8 mouse cellular contexts compared by ENCODE assay signal in the genomic region with DNA sequence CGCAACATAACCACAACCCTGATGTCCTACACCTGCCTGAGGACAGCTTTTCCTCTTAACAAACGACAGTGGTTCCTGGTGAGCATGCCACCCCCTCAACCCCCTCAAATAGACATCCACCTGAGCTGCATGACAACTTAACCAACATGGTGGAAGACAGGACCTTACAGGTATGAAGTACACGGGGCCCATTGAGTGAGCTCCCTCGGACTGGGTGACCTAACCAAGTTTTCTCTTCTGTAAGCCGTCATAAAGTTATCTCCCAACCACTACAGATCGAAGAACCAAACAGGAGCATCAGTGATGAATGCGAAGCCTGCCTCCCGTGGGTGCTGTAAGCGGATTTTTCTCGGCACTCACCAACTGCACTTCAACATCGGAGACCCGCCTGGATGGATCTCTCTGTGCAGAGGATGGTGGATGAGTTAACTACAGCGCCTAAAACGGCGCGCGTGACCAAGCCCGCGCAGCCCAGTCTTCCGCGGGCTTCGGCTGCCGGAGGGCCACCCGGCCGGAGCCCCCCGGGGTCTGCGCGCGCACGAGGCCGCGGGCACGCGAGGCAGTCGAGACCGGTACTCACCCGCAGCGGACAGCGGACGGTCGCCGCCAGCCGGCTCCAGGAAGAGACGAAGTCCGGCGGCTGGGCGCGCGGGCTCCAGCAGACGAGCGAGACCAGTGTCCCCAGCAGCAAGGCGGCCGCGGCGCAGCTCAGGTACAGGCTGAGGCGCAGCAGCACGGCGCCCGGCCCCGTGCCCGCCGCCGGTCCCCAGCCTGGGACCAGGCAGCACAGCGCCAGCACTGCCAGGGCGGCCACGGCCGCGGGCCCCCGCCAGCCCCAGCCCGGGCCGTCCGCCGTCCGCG. TPM values are rescaled to one million over a fixed set of nuclear protein-coding genes. Genes with fewer than 3 reads are reported as not detected.
DNase-seq lines count a peak whose midpoint lies in the region; ATAC-seq and TF ChIP-seq lines count a peak whose summit lies in the region.

A gene (plus strand): TSS at position 570 of the 861 bp plus-strand sequence.

- no peak for TF ChIP-seq POLR2A in embryonic fibroblast, embryonic 13.5 days (IDR thresholded peaks at IDR 0.05; ENCODE audit: low read depth, low read length)
- no peak for TF ChIP-seq POLR2A in lung, adult 2 months (IDR thresholded peaks at IDR 0.05; ENCODE audit: borderline replicate concordance, extremely low read depth, low read depth, low read length)

- no peak within 1 kb of the TSS for H3K27ac ChIP-seq in embryonic fibroblast, embryonic 13.5 days (ENCODE audit: insufficient read depth, low read length)
- H3K27ac ChIP-seq in heart, embryonic 13.5 days (replicated peaks), result peak within 1 kb of the TSS; percentile 68
- H3K27ac ChIP-seq in kidney, postnatal 0 days, result peak within 1 kb of the TSS; percentile 42

- peak; percentile 50 to 70 for DNase-seq in adrenal gland, postnatal 36 days
- peak; percentile 55 for DNase-seq in kidney, postnatal 0 days (ENCODE audit: low spot score)
- DNase-seq in lung, adult 2 months, result peak; percentile 59
- peak; percentile 31 for DNase-seq in thymus, postnatal 0 days (ENCODE audit: low spot score)

- 1% methylated on average over 62 of the region's 75 CpGs for WGBS in heart, embryonic 13.5 days
- under 1% methylated on average over 71 of the region's 75 CpGs for WGBS in kidney, postnatal 0 days
- WGBS in lung, adult 2 months, result 2% methylated on average over 69 of the region's 75 CpGs

- no peaks in the 10 kb centered on the region for H3K9me3 ChIP-seq in heart, embryonic 13.5 days
- H3K9me3 ChIP-seq in kidney, postnatal 0 days (replicated peaks; ENCODE audit: low read length), result no peaks in the 10 kb centered on the region

- H3K4me2 ChIP-seq in heart, embryonic 13.5 days, result peak within 1 kb of the TSS; percentile 77
- H3K4me2 ChIP-seq in kidney, postnatal 0 days (ENCODE audit: low read length), result peak within 1 kb of the TSS; percentile 79

- peak within 1 kb of the TSS; percentile 96 for H3K9ac ChIP-seq in heart, embryonic 13.5 days
- peak within 1 kb of the TSS; percentile 79 for H3K9ac ChIP-seq in kidney, postnatal 0 days (ENCODE audit: low read depth, low read length)

- peak within 1 kb of the TSS; percentile 88 for H3K4me3 ChIP-seq in embryonic fibroblast, embryonic 13.5 days (ENCODE audit: insufficient read depth, low read length)
- peak within 1 kb of the TSS; percentile 91 for H3K4me3 ChIP-seq in heart, embryonic 13.5 days
- H3K4me3 ChIP-seq in kidney, postnatal 0 days (replicated peaks; ENCODE audit: low read depth, low read length), result peak within 1 kb of the TSS; percentile 83
- H3K4me3 ChIP-seq in lung, adult 2 months (replicated peaks; ENCODE audit: extremely low read depth, low read depth, low read length), result peak within 1 kb of the TSS; percentile 86

- H3K27me3 ChIP-seq in heart, embryonic 13.5 days (replicated peaks), result peaks cover 17% of the 10 kb centered on the region
- no peaks in the 10 kb centered on the region for H3K27me3 ChIP-seq in kidney, postnatal 0 days (ENCODE audit: insufficient read depth, low read length)

- no peaks in the 10 kb centered on the region for H3K36me3 ChIP-seq in heart, embryonic 13.5 days
- no peaks in the 10 kb centered on the region for H3K36me3 ChIP-seq in kidney, postnatal 0 days (ENCODE audit: insufficient read depth, low read length)

- TF ChIP-seq CTCF in embryonic fibroblast, embryonic 13.5 days (IDR thresholded peaks at IDR 0.05; ENCODE audit: borderline replicate concordance, insufficient read depth, low read length), result no peak
- TF ChIP-seq CTCF in kidney, postnatal 0 days (IDR thresholded peaks at IDR 0.05; ENCODE audit: low read depth), result no peak
- no peak for TF ChIP-seq CTCF in lung, adult 2 months (IDR thresholded peaks at IDR 0.05; ENCODE audit: insufficient read depth, low read length)

- peaks cover 4% of the 10 kb centered on the region; the same call in 1 of the 2 replicates for H3K4me1 ChIP-seq in embryonic fibroblast, embryonic 13.5 days (ENCODE audit: control insufficient read depth, insufficient read depth, low read length)
- H3K4me1 ChIP-seq in heart, embryonic 13.5 days, result peaks cover 35% of the 10 kb centered on the region
- H3K4me1 ChIP-seq in kidney, postnatal 0 days (replicated peaks; ENCODE audit: insufficient read depth, low read length), result no peaks in the 10 kb centered on the region
- no peaks in the 10 kb centered on the region; the same call in 1 of the 2 replicates for H3K4me1 ChIP-seq in lung, adult 2 months (ENCODE audit: control insufficient read depth, insufficient read depth, low read length)

- ATAC-seq in CD4-positive, CD25-positive, alpha-beta regulatory T cell, adult 4 months, result peak; percentile 27
- peak; percentile 62 for ATAC-seq in heart, embryonic 13.5 days (ENCODE audit: extremely low read depth, insufficient number of reproducible peaks, low FRiP score, low TSS enrichment)
- ATAC-seq in kidney, postnatal 0 days (replicated peaks; ENCODE audit: low FRiP score, low read depth), result peak; percentile 75
- peak; percentile 18; the same call in 1 of the 2 replicates for ATAC-seq in neutrophil, adult 5-6 weeks (ENCODE audit: extremely low read depth, insufficient number of reproducible peaks, low FRiP score, poor library complexity, severe bottlenecking)

RNA-seq across cellular contexts. Expression of the gene that starts here (rescaled TPM):
- 10 to 100 TPM; 28.6 to 35.0 TPM for polyA plus RNA-seq in CD4-positive, CD25-positive, alpha-beta regulatory T cell, adult 4 months (2017; shearing (Covaris generic))
- 10 to 100 TPM; 16.3 to 22.1 TPM for total RNA-seq in adrenal gland, postnatal 36 days (2021)
- 17.3 and 19.7 TPM in 2 replicates for polyA plus RNA-seq in embryonic fibroblast, embryonic 13.5 days (2011; ENCODE audit: insufficient read length, low read depth, missing spikeins)
- polyA plus RNA-seq in heart, embryonic 13.5 days (2015; fragmentation: Nextera tagmentation; extraction: Ambion mirVana), result 17.9 and 19.5 TPM in 2 replicates
- polyA plus RNA-seq in kidney, postnatal 0 days (2015; fragmentation: Nextera tagmentation; extraction: Ambion mirVana), result 34.7 and 37.4 TPM in 2 replicates
- 3.9 and 6.7 TPM in 2 replicates for polyA plus RNA-seq in lung, adult 2 months (2012; rRNA removed)
- 22.3 and 25.0 TPM in 2 replicates for total RNA-seq in neutrophil, adult 5-6 weeks (2017)
- polyA plus RNA-seq in thymus, postnatal 0 days (2015; fragmentation: Nextera tagmentation; extraction: Ambion mirVana), result 36.7 and 39.0 TPM in 2 replicates

Comparison
In these comparisons a context has a peak if more than half of its experiments do, and no peak if none do; other contexts are left out.
1. ATAC-seq: peak in every context shown above with its lines; median percentile 75 in kidney, postnatal 0 days; 62 in heart, embryonic 13.5 days; 27 in CD4-positive, CD25-positive, alpha-beta regulatory T cell, adult 4 months; 18 in neutrophil, adult 5-6 weeks.